In genomic region chr15:79280850-79281249, GRCm38 (mm10) we compare ENCODE assay signal across 12 mouse cellular contexts. TPM values are rescaled to one million over a fixed set of nuclear protein-coding genes. Genes with fewer than 3 reads are reported as not detected.
DNase-seq lines count a peak whose midpoint lies in the region; ATAC-seq and TF ChIP-seq lines count a peak whose summit lies in the region.
"Had no signal": no experiment of that assay in that cellular context is flagged by ENCODE, and none has a peak within 500 bp of the region (broad histone marks: within the 10 kb centered on the region; RNA-seq: fewer than 3 reads in every experiment).

No protein-coding gene starts in this region.

- no peaks in the 10 kb centered on the region for H3K36me3 ChIP-seq in thymus, adult 2 months (ENCODE audit: control insufficient read depth, insufficient read depth, low read length)
- no peaks in the 10 kb centered on the region for H3K36me3 ChIP-seq in intestine, embryonic 16.5 days (ENCODE audit: control insufficient read depth, insufficient read depth, low read length)
- H3K36me3 ChIP-seq in lung, postnatal 0 days (ENCODE audit: insufficient read depth, low read length) = no peaks in the 10 kb centered on the region
- no peaks in the 10 kb centered on the region for H3K36me3 ChIP-seq in forebrain, embryonic 10.5 days (replicated peaks)
- H3K36me3 ChIP-seq in kidney, embryonic 16.5 days (ENCODE audit: insufficient read depth, low read length) = no peaks in the 10 kb centered on the region
- H3K36me3 ChIP-seq: midbrain, embryonic 15.5 days had no signal

- H3K9me3 ChIP-seq in intestine, embryonic 16.5 days (ENCODE audit: control insufficient read depth, low read length) = no peaks in the 10 kb centered on the region
- H3K9me3 ChIP-seq in lung, postnatal 0 days (ENCODE audit: low read length) = no peaks in the 10 kb centered on the region
- H3K9me3 ChIP-seq in forebrain, embryonic 10.5 days = no peaks in the 10 kb centered on the region
- peaks cover 4% of the 10 kb centered on the region; the same call in 1 of the 2 replicates for H3K9me3 ChIP-seq in kidney, embryonic 16.5 days (ENCODE audit: low read length)
- H3K9me3 ChIP-seq: midbrain, embryonic 15.5 days had no signal

- peaks cover 12% of the 10 kb centered on the region for H3K4me1 ChIP-seq in thymus, adult 2 months (replicated peaks; ENCODE audit: control insufficient read depth, insufficient read depth, low read length)
- H3K4me1 ChIP-seq in intestine, embryonic 16.5 days (ENCODE audit: control insufficient read depth, insufficient read depth, low read length) = peaks cover 18% of the 10 kb centered on the region
- H3K4me1 ChIP-seq in lung, postnatal 0 days (ENCODE audit: insufficient read depth, low read depth, low read length) = 0 out of 2 replicates have a peak, but pooled peaks cover 3% of the 10 kb centered on the region
- H3K4me1 ChIP-seq in forebrain, embryonic 10.5 days = peaks cover 8% of the 10 kb centered on the region
- peaks cover 4% of the 10 kb centered on the region; the same call in 1 of the 2 replicates for H3K4me1 ChIP-seq in kidney, embryonic 16.5 days (ENCODE audit: insufficient read depth, low read length)
- H3K4me1 ChIP-seq: midbrain, embryonic 15.5 days had no signal

- intact Hi-C loops in left cerebral cortex, postnatal 4 days (cut with DNase I) = no loop called here

- H3K27ac ChIP-seq in thymus, adult 2 months (ENCODE audit: control insufficient read depth, insufficient read depth, low read length) = peak overlapping the region; percentile 12; the same call in 1 of the 2 replicates
- H3K27ac ChIP-seq in intestine, embryonic 16.5 days (ENCODE audit: low read length) = peak overlapping the region; percentile 66
- no peak overlapping the region for H3K27ac ChIP-seq in lung, postnatal 0 days (ENCODE audit: low read length)
- no peak overlapping the region for H3K27ac ChIP-seq in forebrain, embryonic 10.5 days
- H3K27ac ChIP-seq in kidney, embryonic 16.5 days (ENCODE audit: low read length) = no peak overlapping the region
- H3K27ac ChIP-seq: left cerebral cortex, adult 2 months; midbrain, embryonic 15.5 days had no signal

- no peaks in the 10 kb centered on the region for H3K27me3 ChIP-seq in thymus, adult 2 months (ENCODE audit: control insufficient read depth, insufficient read depth, low read length)
- H3K27me3 ChIP-seq in intestine, embryonic 16.5 days (replicated peaks; ENCODE audit: control insufficient read depth, insufficient read depth, low read length) = no peaks in the 10 kb centered on the region
- no peaks in the 10 kb centered on the region for H3K27me3 ChIP-seq in lung, postnatal 0 days (replicated peaks; ENCODE audit: insufficient read depth, low read length)
- H3K27me3 ChIP-seq in forebrain, embryonic 10.5 days (ENCODE audit: poor library complexity, severe bottlenecking) = no peaks in the 10 kb centered on the region
- no peaks in the 10 kb centered on the region for H3K27me3 ChIP-seq in kidney, embryonic 16.5 days (ENCODE audit: insufficient read depth, low read length)
- H3K27me3 ChIP-seq: midbrain, embryonic 15.5 days had no signal

- 68% methylated on average over 5 of the region's 5 CpGs for WGBS in thymus, adult 2 months
- WGBS in intestine, embryonic 16.5 days = 57% methylated on average over 5 of the region's 5 CpGs
- WGBS in lung, postnatal 0 days = 38% methylated on average over 5 of the region's 5 CpGs
- 69% methylated on average over 5 of the region's 5 CpGs for WGBS in forebrain, embryonic 10.5 days
- 63% methylated on average over 5 of the region's 5 CpGs for WGBS in kidney, embryonic 16.5 days

- no peak for TF ChIP-seq POLR2A in thymus, adult 2 months (IDR thresholded peaks at IDR 0.05; ENCODE audit: control insufficient read depth, extremely low read depth, insufficient read depth, low read length, poor library complexity)

- ATAC-seq in intestine, embryonic 16.5 days = no peak
- peak; percentile 66 for ATAC-seq in lung, postnatal 0 days
- ATAC-seq in kidney, embryonic 16.5 days (ENCODE audit: low FRiP score, low TSS enrichment) = no peak
- ATAC-seq: midbrain, embryonic 15.5 days had no signal

- TF ChIP-seq EP300 in lung, postnatal 0 days (IDR thresholded peaks at IDR 0.05) = no peak

- peak; percentile 29; the same call in 1 of the 2 replicates for TF ChIP-seq CTCF in thymus, adult 2 months (IDR thresholded peaks at IDR 0.05; ENCODE audit: borderline replicate concordance, control insufficient read depth, extremely low read depth, insufficient read depth, low read length, poor library complexity)
- TF ChIP-seq CTCF in lung, postnatal 0 days (IDR thresholded peaks at IDR 0.05) = peak; percentile 70

- no peak overlapping the region for H3K4me2 ChIP-seq in intestine, embryonic 16.5 days (ENCODE audit: low read depth, low read length)
- no peak overlapping the region for H3K4me2 ChIP-seq in lung, postnatal 0 days (replicated peaks; ENCODE audit: low read depth, low read length)
- H3K4me2 ChIP-seq in kidney, embryonic 16.5 days (replicated peaks; ENCODE audit: low read depth, low read length) = no peak overlapping the region
- H3K4me2 ChIP-seq: midbrain, embryonic 15.5 days had no signal

- H3K4me3 ChIP-seq in thymus, adult 2 months (ENCODE audit: control insufficient read depth, insufficient read depth, low read length) = no peak overlapping the region
- no peak overlapping the region for H3K4me3 ChIP-seq in intestine, embryonic 16.5 days (ENCODE audit: low read length)
- H3K4me3 ChIP-seq in lung, postnatal 0 days (ENCODE audit: low read depth, low read length) = no peak overlapping the region
- no peak overlapping the region for H3K4me3 ChIP-seq in forebrain, embryonic 10.5 days
- no peak overlapping the region for H3K4me3 ChIP-seq in kidney, embryonic 16.5 days (ENCODE audit: low read length)
- H3K4me3 ChIP-seq: left cerebral cortex, adult 2 months; midbrain, embryonic 15.5 days had no signal

- DNase-seq in thymus, adult 2 months = no peak
- DNase-seq in thymus, adult 18-20 months = no peak
- DNase-seq in lung, postnatal 0 days (ENCODE audit: low spot score) = peak; percentile 66
- DNase-seq in forebrain, embryonic 10.5 days (ENCODE audit: extremely low spot score, low spot score) = no peak
- no peak for DNase-seq in left cerebral cortex, postnatal 4 days
- DNase-seq: kidney, adult 11 months had no signal

- H3K9ac ChIP-seq in intestine, embryonic 16.5 days (ENCODE audit: low read depth, low read length) = no peak overlapping the region
- no peak overlapping the region for H3K9ac ChIP-seq in lung, postnatal 0 days (replicated peaks; ENCODE audit: low read depth)
- H3K9ac ChIP-seq in kidney, embryonic 16.5 days (replicated peaks; ENCODE audit: low read length) = no peak overlapping the region
- H3K9ac ChIP-seq: midbrain, embryonic 15.5 days had no signal

RNA-seq across cellular contexts. Expression of gene Baiap2l2, which starts 4.5 kb away (rescaled TPM):
- 0.68 and 2.9 TPM in 2 replicates for polyA plus RNA-seq in thymus, adult 2 months (2012; rRNA removed)
- 13.6 and 17.9 TPM in 2 replicates for polyA plus RNA-seq in intestine, embryonic 16.5 days (2015; fragmentation: Nextera tagmentation; extraction: Ambion mirVana)
- 1.4 and 2.7 TPM in 2 replicates for polyA plus RNA-seq in lung, postnatal 0 days (2015; fragmentation: Nextera tagmentation; extraction: Ambion mirVana)
- 1.6 and 2.2 TPM in 2 replicates for polyA plus RNA-seq in forebrain, embryonic 10.5 days (2016; fragmentation: Nextera tagmentation; extraction: Ambion mirVana)
- 12.5 and 17.7 TPM in 2 replicates for polyA plus RNA-seq in kidney, embryonic 16.5 days (2015; fragmentation: Nextera tagmentation; extraction: Ambion mirVana)
- total RNA-seq in left cerebral cortex, postnatal 4 days (2021) = 10 to 100 TPM in 1 of 2 experiments, 1 to 10 TPM in 1; 10.0 to 11.3 TPM

RNA-seq across cellular contexts. Expression of gene Slc16a8, which starts 26.3 kb away (rescaled TPM):
- 0.15 TPM in 1 of 2 replicates, not detected in the other for polyA plus RNA-seq in thymus, adult 2 months (2012; rRNA removed)
- 0.07 TPM in 1 of 2 replicates, not detected in the other for polyA plus RNA-seq in intestine, embryonic 16.5 days (2015; fragmentation: Nextera tagmentation; extraction: Ambion mirVana)
- polyA plus RNA-seq in lung, postnatal 0 days (2015; fragmentation: Nextera tagmentation; extraction: Ambion mirVana) = 0.07 and 0.13 TPM in 2 replicates
- polyA plus RNA-seq in forebrain, embryonic 10.5 days (2016; fragmentation: Nextera tagmentation; extraction: Ambion mirVana) = 0.15 TPM in 1 of 2 replicates, not detected in the other
- 0.24 and 0.30 TPM in 2 replicates for polyA plus RNA-seq in kidney, embryonic 16.5 days (2015; fragmentation: Nextera tagmentation; extraction: Ambion mirVana)
- not detected for total RNA-seq in left cerebral cortex, postnatal 4 days (2021)
- polyA plus RNA-seq: embryonic facial prominence, embryonic 11.5 days; testis, adult 2 months had no signal

RNA-seq across cellular contexts. Expression of gene Pla2g6, which starts 47.3 kb away (rescaled TPM):
- polyA plus RNA-seq in thymus, adult 2 months (2012; rRNA removed) = 65.2 and 71.4 TPM in 2 replicates
- 27.1 and 28.3 TPM in 2 replicates for polyA plus RNA-seq in intestine, embryonic 16.5 days (2015; fragmentation: Nextera tagmentation; extraction: Ambion mirVana)
- 11.8 and 13.7 TPM in 2 replicates for polyA plus RNA-seq in lung, postnatal 0 days (2015; fragmentation: Nextera tagmentation; extraction: Ambion mirVana)
- polyA plus RNA-seq in forebrain, embryonic 10.5 days (2016; fragmentation: Nextera tagmentation; extraction: Ambion mirVana) = 20.9 and 22.8 TPM in 2 replicates
- polyA plus RNA-seq in kidney, embryonic 16.5 days (2015; fragmentation: Nextera tagmentation; extraction: Ambion mirVana) = 18.3 and 21.1 TPM in 2 replicates
- 10 to 100 TPM; 24.5 to 25.6 TPM for total RNA-seq in left cerebral cortex, postnatal 4 days (2021)

RNA-seq across cellular contexts. Expression of gene Gm49486, which starts 51.7 kb away (rescaled TPM):
- 0.11 and 0.24 TPM in 2 replicates for polyA plus RNA-seq in thymus, adult 2 months (2012; rRNA removed)
- 0.29 and 0.32 TPM in 2 replicates for polyA plus RNA-seq in intestine, embryonic 16.5 days (2015; fragmentation: Nextera tagmentation; extraction: Ambion mirVana)
- 0.16 and 0.31 TPM in 2 replicates for polyA plus RNA-seq in lung, postnatal 0 days (2015; fragmentation: Nextera tagmentation; extraction: Ambion mirVana)
- polyA plus RNA-seq in forebrain, embryonic 10.5 days (2016; fragmentation: Nextera tagmentation; extraction: Ambion mirVana) = 0.14 and 0.52 TPM in 2 replicates
- 0.55 and 0.72 TPM in 2 replicates for polyA plus RNA-seq in kidney, embryonic 16.5 days (2015; fragmentation: Nextera tagmentation; extraction: Ambion mirVana)
- total RNA-seq in left cerebral cortex, postnatal 4 days (2021) = 1 to 10 TPM; 1.9 to 2.4 TPM

RNA-seq across cellular contexts. Expression of gene Pick1, which starts 51.9 kb away (rescaled TPM):
- 27.1 and 27.7 TPM in 2 replicates for polyA plus RNA-seq in thymus, adult 2 months (2012; rRNA removed)
- polyA plus RNA-seq in intestine, embryonic 16.5 days (2015; fragmentation: Nextera tagmentation; extraction: Ambion mirVana) = 51.2 and 56.2 TPM in 2 replicates
- polyA plus RNA-seq in lung, postnatal 0 days (2015; fragmentation: Nextera tagmentation; extraction: Ambion mirVana) = 22.0 and 22.2 TPM in 2 replicates
- 47.8 and 50.5 TPM in 2 replicates for polyA plus RNA-seq in forebrain, embryonic 10.5 days (2016; fragmentation: Nextera tagmentation; extraction: Ambion mirVana)
- 56.9 and 57.8 TPM in 2 replicates for polyA plus RNA-seq in kidney, embryonic 16.5 days (2015; fragmentation: Nextera tagmentation; extraction: Ambion mirVana)
- 10 to 100 TPM; 63.3 to 69.7 TPM for total RNA-seq in left cerebral cortex, postnatal 4 days (2021)

Comparison
In these comparisons a context has a peak if more than half of its experiments do, and no peak if none do; other contexts are left out.
1. H3K27ac ChIP-seq: peak in thymus, adult 2 months (single experiment) and intestine, embryonic 16.5 days (single experiment); none in lung, postnatal 0 days (single experiment), forebrain, embryonic 10.5 days (single experiment) and kidney, embryonic 16.5 days (single experiment).